In genomic region chr9:32901287-32901686, GRCm38 (mm10) we compare ENCODE assay signal across 9 mouse cellular contexts.
DNase-seq lines count a peak whose midpoint lies in the region; ATAC-seq and TF ChIP-seq lines count a peak whose summit lies in the region.
"Had no signal": no experiment of that assay in that cellular context is flagged by ENCODE, and none has a peak within 500 bp of the region (broad histone marks: within the 10 kb centered on the region; RNA-seq: fewer than 3 reads in every experiment).

No protein-coding gene starts in this region.

- WGBS in embryonic facial prominence, embryonic 14.5 days, result 53% methylated on average over 4 of the region's 4 CpGs
- WGBS in kidney, adult 2 months, result 47% methylated on average over 4 of the region's 4 CpGs
- WGBS in forebrain, postnatal 0 days, result 62% methylated on average over 4 of the region's 4 CpGs

- H3K4me2 ChIP-seq in embryonic facial prominence, embryonic 14.5 days (ENCODE audit: low read depth, low read length), result no peak overlapping the region
- H3K4me2 ChIP-seq in forebrain, postnatal 0 days (ENCODE audit: low read depth), result no peak overlapping the region
- H3K4me2 ChIP-seq: limb, embryonic 12.5 days had no signal

- H3K4me1 ChIP-seq in embryonic facial prominence, embryonic 14.5 days (ENCODE audit: control insufficient read depth, insufficient read depth, low read length), result no peaks in the 10 kb centered on the region
- H3K4me1 ChIP-seq in kidney, adult 2 months (ENCODE audit: control insufficient read depth, insufficient read depth, low read length), result no peaks in the 10 kb centered on the region
- H3K4me1 ChIP-seq in forebrain, postnatal 0 days (ENCODE audit: insufficient read depth), result no peaks in the 10 kb centered on the region
- H3K4me1 ChIP-seq: limb, embryonic 12.5 days had no signal

- H3K4me3 ChIP-seq in embryonic facial prominence, embryonic 14.5 days (ENCODE audit: low read depth, low read length), result no peak overlapping the region
- no peak overlapping the region for H3K4me3 ChIP-seq in kidney, adult 2 months (ENCODE audit: insufficient read depth, low read depth, low read length)
- H3K4me3 ChIP-seq in forebrain, postnatal 0 days (ENCODE audit: low read depth, low read length), result no peak overlapping the region
- H3K4me3 ChIP-seq: limb, embryonic 12.5 days had no signal

- ATAC-seq in embryonic facial prominence, embryonic 14.5 days (ENCODE audit: low read depth), result no peak
- ATAC-seq in forebrain, postnatal 0 days, result no peak

- peak; percentile 51 for DNase-seq in adrenal gland, adult 8-10 months
- DNase-seq in embryonic facial prominence, embryonic 14.5 days (ENCODE audit: low spot score), result peak; percentile 41
- DNase-seq in kidney, adult 2 months, result peak; percentile 87
- peak; percentile 76 to 89 for DNase-seq in lung, postnatal 4 days
- no peak for DNase-seq in frontal cortex, postnatal 10 days (ENCODE audit: low spot score in 2 of 2)
- no peak for DNase-seq in forebrain, postnatal 0 days
- no peak for DNase-seq in spleen, adult 18-20 months
- no peak for DNase-seq in right cerebral cortex, postnatal 10 days (ENCODE audit: low spot score in 2 of 2)

- H3K9ac ChIP-seq in embryonic facial prominence, embryonic 14.5 days (ENCODE audit: low read depth, low read length), result no peak overlapping the region
- no peak overlapping the region for H3K9ac ChIP-seq in forebrain, postnatal 0 days
- H3K9ac ChIP-seq: limb, embryonic 12.5 days had no signal

- TF ChIP-seq POLR2A in kidney, adult 2 months (IDR thresholded peaks at IDR 0.05; ENCODE audit: low read depth, low read length), result no peak

- no peaks in the 10 kb centered on the region for H3K27me3 ChIP-seq in embryonic facial prominence, embryonic 14.5 days (replicated peaks; ENCODE audit: control insufficient read depth, insufficient read depth, low read length)
- H3K27me3 ChIP-seq in kidney, adult 2 months (replicated peaks; ENCODE audit: control insufficient read depth, insufficient read depth, low read length), result no peaks in the 10 kb centered on the region
- H3K27me3 ChIP-seq in forebrain, postnatal 0 days (ENCODE audit: insufficient read depth, low read length), result no peaks in the 10 kb centered on the region
- H3K27me3 ChIP-seq: limb, embryonic 12.5 days had no signal

- no peaks in the 10 kb centered on the region for H3K9me3 ChIP-seq in embryonic facial prominence, embryonic 14.5 days (ENCODE audit: control insufficient read depth, low read length)
- H3K9me3 ChIP-seq in forebrain, postnatal 0 days (ENCODE audit: low read length), result no peaks in the 10 kb centered on the region
- H3K9me3 ChIP-seq: limb, embryonic 12.5 days had no signal

- H3K36me3 ChIP-seq in embryonic facial prominence, embryonic 14.5 days (ENCODE audit: control insufficient read depth, insufficient read depth, low read length), result no peaks in the 10 kb centered on the region
- no peaks in the 10 kb centered on the region for H3K36me3 ChIP-seq in kidney, adult 2 months (ENCODE audit: control insufficient read depth, insufficient read depth, low read length)
- no peaks in the 10 kb centered on the region for H3K36me3 ChIP-seq in forebrain, postnatal 0 days (ENCODE audit: insufficient read depth)
- H3K36me3 ChIP-seq: limb, embryonic 12.5 days had no signal

- TF ChIP-seq CTCF in kidney, adult 2 months (conservative IDR thresholded peaks at IDR 0.05; ENCODE audit: insufficient read depth, insufficient read length, low read depth, low read length), result no peak
- no peak for TF ChIP-seq CTCF in forebrain, postnatal 0 days (IDR thresholded peaks at IDR 0.05; ENCODE audit: low read depth)

- no peak overlapping the region for H3K27ac ChIP-seq in embryonic facial prominence, embryonic 14.5 days (replicated peaks; ENCODE audit: low read depth, low read length)
- H3K27ac ChIP-seq in kidney, adult 2 months (ENCODE audit: insufficient read depth, low read depth, low read length), result peak overlapping the region; percentile 78
- no peak overlapping the region for H3K27ac ChIP-seq in forebrain, postnatal 0 days (ENCODE audit: low read depth, low read length)
- H3K27ac ChIP-seq: limb, embryonic 12.5 days had no signal

Comparison
In these comparisons a context has a peak if more than half of its experiments do, and no peak if none do; other contexts are left out.
1. DNase-seq: peak in adrenal gland, adult 8-10 months (single experiment), embryonic facial prominence, embryonic 14.5 days (single experiment), kidney, adult 2 months (single experiment) and lung, postnatal 4 days (2 of 2); none in frontal cortex, postnatal 10 days (0 of 2), forebrain, postnatal 0 days (single experiment), spleen, adult 18-20 months (0 of 2) and right cerebral cortex, postnatal 10 days (0 of 2).